Mouse (Mus musculus) lung, embryonic 16.5 days (tissue): ENCODE measurements at regions not wholly inside any gene's neighbourhood (a gene's known extent, or its start where the extent isn't known, plus 50 kb on each side); places are given as distances from the start of the nearest gene placed in this dataset.
A peak's percentile ranks its signal among the peaks of the same experiment; 100 is the strongest.

Source experiments
- ATAC-seq: fragments of 200-750 bp; cut with Nextera tagmentation; 2 replicates; pipeline ENCODE4 v1.8.0; 2017; ENCODE audit warnings: low read depth, mild to moderate bottlenecking, moderate library complexity
- H3K27ac ChIP-seq: fragments of 300-500 bp; sonication (generic); 2 replicates; pipeline ENCODE4 v1.5.1; 2014; ENCODE audit warnings: mild to moderate bottlenecking, control low read depth, low read length
- H3K27me3 ChIP-seq: fragments of 300-500 bp; sonication (generic); 2 replicates; pipeline ENCODE4 v1.6.1; 2014; ENCODE audit warnings: low read depth, low read length, mixed read lengths; ENCODE audit not compliant: control insufficient read depth, insufficient read depth
- H3K36me3 ChIP-seq: fragments of 300-500 bp; sonication (generic); 2 replicates; pipeline ENCODE4 v1.6.1; 2014; ENCODE audit warnings: low read length; ENCODE audit not compliant: control insufficient read depth, insufficient read depth
- H3K4me1 ChIP-seq: fragments of 300-500 bp; sonication (generic); replicated peaks from 2 replicates; pipeline ENCODE4 v1.6.1; 2014; ENCODE audit warnings: low read length, mixed read lengths; ENCODE audit not compliant: control insufficient read depth, insufficient read depth
- H3K4me2 ChIP-seq: fragments of 300-500 bp; sonication (generic); 2 replicates; pipeline ENCODE4 v1.6.1; 2014; ENCODE audit warnings: low read depth, low read length, control low read depth
- H3K4me3 ChIP-seq: fragments of 300-500 bp; sonication (generic); 2 replicates; pipeline ENCODE4 v1.5.1; 2014; ENCODE audit warnings: mild to moderate bottlenecking, low read length, control low read depth
- H3K9ac ChIP-seq: fragments of 300-500 bp; sonication (generic); 2 replicates; pipeline ENCODE4 v1.6.1; 2014; ENCODE audit warnings: low read length, control low read depth
- H3K9me3 ChIP-seq: fragments of 300-500 bp; sonication (generic); 2 replicates; pipeline ENCODE4 v1.6.1; 2016; ENCODE audit warnings: low read length; ENCODE audit not compliant: control insufficient read depth
- WGBS: fragments of 180-500 bp; shearing (Covaris S2); extraction: QIAGEN DNeasy Blood & Tissue Kit; methylation state at CpG from one replicate; pipeline ENCODE4 v1.1.7; 2014; 5-methylcytosine and 5-hydroxymethylcytosine counted together

- H3K36me3 ChIP-seq = no peaks in the 10 kb centered on the region
- H3K9ac ChIP-seq = no peak overlapping the region
- 62% methylated on average over 5 of the region's 5 CpGs for WGBS
- H3K27me3 ChIP-seq = no peaks in the 10 kb centered on the region
- no peaks in the 10 kb centered on the region for H3K4me1 ChIP-seq
- ATAC-seq = no peak
- no peak overlapping the region for H3K4me2 ChIP-seq
- H3K9me3 ChIP-seq = no peaks in the 10 kb centered on the region
- H3K27ac ChIP-seq = no peak overlapping the region
- no peak overlapping the region for H3K4me3 ChIP-seq
These were observed 551.9 kb downstream of the Nfib start for GRCm38 (mm10) chr4:82153604-82154003.

DNA sequence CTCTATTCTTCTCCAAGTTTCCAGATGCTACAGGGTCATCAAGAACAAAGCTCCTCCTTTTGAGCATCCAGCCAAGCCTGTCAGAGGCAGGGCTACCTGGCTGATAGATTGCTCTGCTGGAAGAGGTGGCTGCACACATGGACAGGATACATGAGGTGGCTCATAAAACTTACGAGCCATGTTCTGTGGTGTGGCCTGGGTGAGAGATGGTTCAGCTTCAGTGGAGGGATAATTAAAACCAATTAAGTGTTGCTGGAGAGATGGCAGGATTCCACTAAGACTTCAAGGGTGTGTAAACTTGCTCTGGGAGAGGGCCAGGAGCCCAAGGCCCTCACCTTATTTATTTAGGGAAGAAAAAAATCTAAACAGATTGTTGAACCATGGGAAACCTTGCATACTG is 555.6 kb downstream of the Nfib start:
- H3K9ac ChIP-seq = no peak overlapping the region
- H3K9me3 ChIP-seq = no peaks in the 10 kb centered on the region
- H3K36me3 ChIP-seq = no peaks in the 10 kb centered on the region
- ATAC-seq = no peak
- no peak overlapping the region for H3K27ac ChIP-seq
- no peak overlapping the region for H3K4me3 ChIP-seq
- WGBS = 65% methylated on average over 1 of the region's 1 CpGs
- no peak overlapping the region for H3K4me2 ChIP-seq
- no peaks in the 10 kb centered on the region for H3K27me3 ChIP-seq
- H3K4me1 ChIP-seq = no peaks in the 10 kb centered on the region

DNA sequence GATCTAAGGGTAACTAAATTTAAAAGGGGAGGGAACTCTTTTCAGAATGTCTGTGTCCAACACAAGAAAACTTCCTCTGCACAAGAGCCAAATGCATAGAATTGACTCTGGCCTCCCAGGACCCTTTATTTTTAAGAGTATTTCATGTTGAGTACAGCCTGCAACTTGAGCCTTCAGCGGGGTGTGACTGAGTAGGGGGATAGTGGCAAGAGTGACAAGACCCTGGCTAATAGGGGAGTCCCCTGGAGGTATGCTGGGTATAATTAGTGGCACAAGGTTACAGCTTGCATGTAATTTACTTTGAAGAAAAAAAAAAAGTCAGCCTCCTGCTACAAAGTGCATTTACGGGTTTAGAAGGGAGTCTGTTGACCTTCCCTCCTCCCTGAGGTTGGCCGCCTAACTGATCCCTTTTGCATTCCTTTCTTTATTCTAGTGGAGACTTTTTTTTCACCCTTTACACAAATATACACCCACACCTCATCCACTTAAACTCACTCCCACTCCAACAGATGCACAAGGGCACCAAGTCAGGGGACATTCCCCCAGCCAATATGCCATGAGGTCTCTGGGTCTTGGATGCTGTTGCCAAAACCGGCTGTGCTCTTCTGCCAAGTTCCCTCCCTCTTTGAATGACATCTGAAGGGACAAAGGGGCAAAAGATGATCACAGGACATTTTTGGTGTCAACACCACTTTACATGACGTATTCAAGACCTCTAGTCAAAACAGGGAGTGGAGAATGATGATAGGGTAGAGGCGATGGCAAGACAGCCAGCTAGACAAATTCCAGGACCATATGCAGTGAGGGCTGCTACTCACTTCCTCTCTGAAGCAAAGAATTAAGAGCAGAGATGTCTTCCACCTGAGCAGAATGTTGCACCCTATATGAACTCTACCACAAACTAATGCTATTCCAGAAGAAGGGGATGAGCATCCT is 557.2 kb downstream of the Nfib start:
- peak; percentile 52; the same call in 1 of the 2 replicates for ATAC-seq
- H3K4me3 ChIP-seq = no peak overlapping the region
- 44% methylated on average over 6 of the region's 6 CpGs for WGBS

GRCm38 (mm10) chr4:82142391-82142790 is 563.2 kb downstream of the Nfib start:
- Histone ChIP-seq H3K4me2 (no peak overlapping the region), H3K36me3 (no peaks in the 10 kb centered on the region), H3K27ac (no peak overlapping the region), H3K9ac (no peak overlapping the region), H3K4me1 (no peaks in the 10 kb centered on the region), H3K9me3 (no peaks in the 10 kb centered on the region), H3K4me3 (no peak overlapping the region), H3K27me3 (no peaks in the 10 kb centered on the region)
- ATAC-seq = no peak
- WGBS = 65% methylated on average over 3 of the region's 3 CpGs

More for the DNA sequence above, 557.2 kb downstream of the Nfib start:
- H3K4me2 ChIP-seq = no peak overlapping the region
- H3K9ac ChIP-seq = no peak overlapping the region
- no peaks in the 10 kb centered on the region for H3K4me1 ChIP-seq
- no peaks in the 10 kb centered on the region for H3K9me3 ChIP-seq
- H3K36me3 ChIP-seq = no peaks in the 10 kb centered on the region
- no peak overlapping the region for H3K27ac ChIP-seq
- no peaks in the 10 kb centered on the region for H3K27me3 ChIP-seq

DNA sequence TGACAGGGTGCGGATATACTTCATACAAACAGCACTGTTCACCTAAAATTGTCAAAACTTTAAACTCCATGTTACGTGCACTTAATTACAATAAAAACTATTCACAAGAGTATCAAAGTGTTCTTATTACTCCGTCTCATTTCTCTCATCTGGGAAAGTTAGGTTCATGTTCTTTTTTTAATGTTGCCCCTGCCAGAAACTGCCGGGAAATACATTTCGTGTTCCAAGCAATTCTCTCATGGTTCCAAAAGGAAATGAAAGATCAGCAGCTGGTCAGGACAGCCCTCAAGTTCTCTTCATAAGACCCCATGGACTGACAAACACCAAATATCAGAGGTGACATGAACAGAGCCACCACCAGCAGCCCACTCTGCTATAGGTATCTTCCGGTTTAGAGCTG is 565.7 kb downstream of the Nfib start:
- Histone ChIP-seq H3K27me3 (no peaks in the 10 kb centered on the region), H3K9ac (no peak overlapping the region), H3K4me3 (no peak overlapping the region), H3K9me3 (no peaks in the 10 kb centered on the region), H3K4me2 (no peak overlapping the region), H3K27ac (no peak overlapping the region), H3K4me1 (no peaks in the 10 kb centered on the region), H3K36me3 (no peaks in the 10 kb centered on the region)
- no peak for ATAC-seq
- 74% methylated on average over 6 of the region's 6 CpGs for WGBS

- Histone ChIP-seq H3K4me3 (no peak overlapping the region), H3K36me3 (no peaks in the 10 kb centered on the region), H3K27me3 (no peaks in the 10 kb centered on the region), H3K9me3 (no peaks in the 10 kb centered on the region), H3K4me1 (no peaks in the 10 kb centered on the region), H3K4me2 (no peak overlapping the region), H3K27ac (no peak overlapping the region), H3K9ac (no peak overlapping the region)
- ATAC-seq = no peak
- 94% methylated on average over 1 of the region's 1 CpGs for WGBS
These were observed 566.5 kb downstream of the Nfib start for GRCm38 (mm10) chr4:82139016-82139415.

DNA sequence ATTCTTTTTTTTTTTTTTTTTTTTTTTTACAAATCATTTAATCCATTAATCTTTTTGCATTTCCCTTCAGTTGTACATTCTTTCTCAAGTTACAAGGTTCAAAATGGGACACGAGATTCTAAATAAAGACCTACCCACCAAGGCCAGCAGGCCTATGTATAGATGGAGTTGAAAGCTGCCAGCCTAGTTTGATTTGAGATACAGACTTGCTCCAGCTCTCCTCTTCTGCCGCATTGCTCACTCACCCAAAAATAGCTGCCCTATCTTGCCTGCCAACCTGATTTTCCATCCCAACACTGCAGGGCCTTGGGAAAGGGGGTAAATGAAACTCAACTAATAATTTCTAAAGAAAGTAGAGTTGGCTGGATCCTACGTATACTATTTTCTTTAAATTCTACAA is 572.7 kb downstream of the Nfib start:
- Histone ChIP-seq H3K27me3 (no peaks in the 10 kb centered on the region), H3K9ac (no peak overlapping the region), H3K4me1 (no peaks in the 10 kb centered on the region), H3K4me3 (no peak overlapping the region), H3K27ac (no peak overlapping the region), H3K4me2 (no peak overlapping the region), H3K36me3 (no peaks in the 10 kb centered on the region), H3K9me3 (no peaks in the 10 kb centered on the region)
- no peak for ATAC-seq
- WGBS = 72% methylated on average over 3 of the region's 3 CpGs

GRCm38 (mm10) chr4:82132326-82132725 is 573.2 kb downstream of the Nfib start:
- no peaks in the 10 kb centered on the region for H3K36me3 ChIP-seq
- no peak overlapping the region for H3K9ac ChIP-seq
- no peak overlapping the region for H3K4me2 ChIP-seq
- H3K4me1 ChIP-seq = no peaks in the 10 kb centered on the region
- ATAC-seq = no peak
- H3K9me3 ChIP-seq = no peaks in the 10 kb centered on the region
- WGBS = 93% methylated on average over 4 of the region's 4 CpGs
- H3K27ac ChIP-seq = no peak overlapping the region
- no peak overlapping the region for H3K4me3 ChIP-seq
- no peaks in the 10 kb centered on the region for H3K27me3 ChIP-seq

GRCm38 (mm10) chr4:82129471-82129870 is 576.1 kb downstream of the Nfib start:
- whole genome bisulfite sequencing = 23% methylated on average over 1 of the region's 1 CpGs
- no peak overlapping the region for H3K9ac ChIP-seq
- no peak overlapping the region for H3K4me3 ChIP-seq
- no peaks in the 10 kb centered on the region for H3K4me1 ChIP-seq
- no peaks in the 10 kb centered on the region for H3K27me3 ChIP-seq
- H3K9me3 ChIP-seq = no peaks in the 10 kb centered on the region
- no peak overlapping the region for H3K4me2 ChIP-seq
- ATAC-seq = no peak
- H3K36me3 ChIP-seq = no peaks in the 10 kb centered on the region
- no peak overlapping the region for H3K27ac ChIP-seq
